Mouse (Mus musculus) adrenal gland, postnatal 25 days (tissue): ENCODE results near the gene Stk39. TPM values are rescaled to one million over a fixed set of nuclear protein-coding genes. Genes with fewer than 3 reads are reported as not detected.
A peak's percentile ranks its signal among the peaks of the same experiment; 100 is the strongest.

ENCODE experiments used
- DNase-seq: peaks from one replicate; pipeline ENCODE4 v3.0.0; 2021; ENCODE audit warnings: mixed read lengths
- total RNA-seq: library from RNA; stranded (reverse); gene quantifications from 2 replicates; pipeline ENCODE4 v1.2.3, GENCODE M21; 2021

The Stk39 gene
- total RNA-seq, 1 experiment from 2014 or later, result 68.8 TPM

GRCm38 (mm10) chr2:68229081-68229480 is 243.0 kb downstream of the Stk39 start:
- no peak for DNase-seq

DNA sequence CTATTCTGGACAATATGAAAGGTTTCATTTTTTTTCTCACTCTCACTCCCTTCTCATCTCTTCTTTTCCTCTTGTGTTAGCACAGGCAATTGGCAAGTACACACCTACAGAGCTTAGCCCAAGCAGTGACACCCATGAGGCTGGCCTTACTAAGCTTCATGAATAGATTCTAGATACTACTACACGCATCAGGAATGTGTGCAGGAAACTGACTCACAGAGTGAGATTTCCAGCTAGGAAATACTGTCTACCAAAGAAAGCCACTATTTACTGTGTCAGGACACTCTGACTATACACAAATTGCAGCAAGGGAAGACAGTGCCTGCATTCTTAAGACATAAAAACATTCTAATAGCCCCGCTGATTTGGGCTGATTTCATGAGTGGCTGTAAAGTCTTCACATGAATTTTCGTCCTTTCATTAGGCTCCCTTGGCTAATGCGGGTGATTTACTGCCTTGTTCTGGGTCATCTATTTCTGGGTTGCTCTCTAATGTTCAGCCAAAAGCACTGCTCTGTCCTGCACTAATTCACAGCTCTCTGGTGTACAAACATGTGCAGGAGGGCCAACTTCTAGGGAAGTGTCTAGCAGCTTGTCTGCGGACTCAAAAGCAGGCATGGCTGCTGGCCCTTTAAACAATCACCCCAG is 249.7 kb downstream of the Stk39 start:
- no peak for DNase-seq

DNA sequence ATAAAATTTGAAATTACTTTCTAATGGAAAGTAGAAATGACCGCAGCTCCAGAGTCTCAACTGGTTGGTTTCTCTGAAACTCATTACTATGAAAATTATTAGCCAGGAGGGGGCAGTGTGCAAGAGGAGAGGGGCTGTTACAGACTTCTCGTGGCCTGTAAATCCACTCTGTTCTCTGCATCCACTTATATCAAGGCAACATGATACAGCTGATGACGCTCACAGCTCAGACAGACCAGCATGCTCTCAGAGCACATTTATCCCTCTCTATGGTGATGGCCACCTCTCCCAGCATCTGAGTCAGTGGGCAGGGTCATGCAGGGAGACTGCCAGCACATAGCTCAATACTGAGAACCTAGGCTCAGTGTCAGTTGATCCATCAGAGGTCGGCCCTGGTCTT is 250.8 kb downstream of the Stk39 start:
- DNase-seq, result no peak

GRCm38 (mm10) chr2:68219823-68220222 is 252.2 kb downstream of the Stk39 start:
- DNase-seq, result no peak

DNA sequence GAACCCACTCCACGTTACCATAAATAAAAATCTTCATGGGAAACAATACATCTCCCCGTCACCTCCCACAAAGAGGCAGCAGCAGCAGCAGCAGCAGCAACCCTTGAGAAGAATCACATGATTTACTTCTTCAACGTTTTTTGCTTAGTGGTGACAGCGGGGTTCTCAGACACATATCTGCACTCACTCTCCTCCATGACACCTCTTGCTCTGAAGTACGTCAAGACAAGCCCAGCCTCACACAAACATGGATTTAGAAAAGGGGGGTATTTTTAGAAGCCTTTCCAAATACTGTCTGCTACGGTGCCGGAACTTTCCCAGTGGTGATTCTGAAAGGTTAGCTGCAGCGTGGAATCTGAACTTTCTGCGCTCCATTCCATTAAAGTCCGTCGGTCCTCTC is 256.9 kb downstream of the Stk39 start:
- no peak for DNase-seq

DNA sequence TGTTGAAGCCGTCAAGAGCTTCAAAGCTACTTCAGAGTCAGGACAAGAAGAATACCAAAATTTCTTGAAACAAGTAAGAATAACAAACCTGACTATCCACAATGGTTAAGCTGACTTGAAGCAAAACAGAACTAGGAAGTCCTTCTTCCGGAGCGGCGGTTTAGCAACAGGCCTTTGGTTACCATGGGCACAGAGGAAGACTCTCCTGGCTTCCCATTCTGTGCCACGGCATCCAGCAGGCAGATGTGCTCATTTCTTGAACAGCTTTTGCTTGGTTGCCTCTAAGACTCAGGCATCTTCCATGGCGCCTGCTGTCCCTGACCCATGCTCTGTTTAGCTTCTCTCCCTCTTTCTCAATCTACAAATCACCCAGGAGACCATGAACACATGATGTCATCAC is 257.7 kb downstream of the Stk39 start:
- DNase-seq, result no peak

- no peak for DNase-seq
Observed at GRCm38 (mm10) chr2:68211443-68211842, 260.6 kb downstream of the Stk39 start.

GRCm38 (mm10) chr2:68196245-68196644 is 275.8 kb downstream of the Stk39 start:
- DNase-seq, result no peak

GRCm38 (mm10) chr2:68194444-68194843 is 277.6 kb downstream of the Stk39 start:
- DNase-seq, result no peak

GRCm38 (mm10) chr2:68193465-68193837 is 278.6 kb downstream of the Stk39 start:
- DNase-seq, result no peak

DNA sequence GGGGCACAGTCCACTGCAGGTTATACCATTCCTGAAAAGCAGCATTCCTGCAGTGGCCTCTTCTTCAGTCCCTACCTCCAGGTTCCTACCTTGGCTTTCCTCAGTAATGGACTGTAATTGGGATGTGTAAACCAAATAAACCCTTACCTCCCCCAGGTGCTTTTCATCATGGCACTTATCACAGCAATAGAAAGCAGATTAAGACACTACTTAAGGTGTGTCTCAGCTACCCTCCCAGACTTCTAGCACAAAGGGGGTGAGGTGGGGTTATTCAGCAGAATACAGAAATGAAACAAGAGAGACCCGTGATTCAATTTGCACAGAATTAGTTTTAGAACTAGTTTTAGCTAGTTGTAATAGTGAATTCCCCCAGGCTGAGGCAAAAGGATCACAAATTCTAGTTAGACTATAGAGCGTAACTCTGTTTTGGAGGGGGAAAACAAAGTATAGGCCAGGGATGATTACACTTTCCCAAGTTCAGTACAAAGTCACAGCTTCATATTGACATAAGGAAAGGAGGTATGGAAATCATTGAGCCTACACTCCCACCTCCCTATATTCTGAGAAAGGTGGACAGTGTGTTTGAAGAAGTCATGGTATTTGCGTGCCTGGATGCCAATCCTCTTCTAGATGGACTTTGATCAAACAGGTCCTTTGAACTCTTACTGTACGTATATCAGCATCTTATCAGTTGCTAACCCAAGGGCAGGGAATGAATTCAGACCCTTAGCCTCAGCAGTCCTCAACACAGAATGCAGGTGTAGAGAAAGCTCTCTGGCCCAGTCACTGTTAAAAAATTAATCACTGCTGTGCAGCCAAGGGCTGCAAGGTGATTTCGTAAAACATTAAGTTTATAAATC is 279.2 kb downstream of the Stk39 start:
- DNase-seq, result no peak

DNA sequence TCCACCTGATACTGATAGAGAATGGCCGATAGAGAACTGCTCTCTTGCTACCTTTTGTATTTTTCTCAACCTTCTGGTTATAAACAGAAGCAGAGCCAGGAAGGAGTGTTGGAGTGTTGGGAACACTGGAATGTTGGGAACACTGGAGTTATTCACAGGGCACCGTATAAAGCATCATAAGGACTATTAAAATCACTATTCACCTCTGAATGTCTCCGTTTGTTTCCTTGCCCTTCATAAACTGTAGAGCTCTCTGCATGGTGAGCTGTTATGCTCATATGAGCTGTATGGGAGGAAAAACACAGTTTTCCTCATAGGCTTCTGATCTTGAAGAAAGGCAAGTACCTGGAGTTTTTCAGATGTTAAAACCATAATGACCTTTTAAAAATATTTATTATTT is 295.6 kb downstream of the Stk39 start:
- DNase-seq, result no peak

- DNase-seq, result peak; percentile 8
Observed at GRCm38 (mm10) chr2:68171306-68171705, 300.8 kb downstream of the Stk39 start.

DNA sequence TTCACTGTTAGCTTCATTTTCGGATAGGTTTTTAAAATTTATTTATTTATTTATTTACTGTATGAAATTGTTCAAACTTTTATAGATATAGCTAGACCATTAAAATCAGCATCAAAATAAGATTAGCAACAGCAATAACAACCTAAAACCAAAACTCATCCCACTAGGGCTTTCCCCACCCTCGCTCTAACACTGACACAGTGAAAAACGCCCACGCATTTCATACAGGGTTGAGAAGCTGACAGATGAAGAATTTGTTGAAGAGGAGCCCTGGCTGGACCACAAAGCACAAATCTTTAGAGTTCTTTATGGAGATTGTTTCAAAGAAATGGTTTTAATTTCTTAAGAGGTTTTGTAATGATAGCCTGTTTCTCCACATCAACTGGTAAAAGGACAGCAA is 310.1 kb downstream of the Stk39 start:
- DNase-seq, result no peak

DNA sequence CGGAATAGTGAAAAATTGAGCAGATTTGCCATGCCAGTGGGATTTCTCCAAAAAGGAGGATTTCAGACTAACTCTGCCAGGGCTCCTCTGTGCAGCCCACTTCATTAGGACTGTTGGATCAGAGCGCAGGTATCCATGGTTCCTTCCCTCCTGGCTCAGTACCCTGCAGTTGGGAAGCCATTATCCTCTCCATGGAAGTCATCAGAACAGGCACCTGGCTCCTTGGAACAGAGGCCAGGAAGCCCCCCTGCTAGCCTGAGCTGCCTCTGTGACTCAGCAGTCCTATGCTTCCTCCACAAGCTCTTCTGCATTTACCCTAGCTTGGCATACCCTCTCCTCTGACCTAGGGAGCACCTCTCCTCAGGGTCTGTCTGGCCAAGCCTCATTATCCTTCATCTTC is 311.5 kb downstream of the Stk39 start:
- no peak for DNase-seq

Other genes with a start within 250 kb of the Stk39 start
- not detected in 2 replicates for gene 4933409G03Rik, start 110.1 kb upstream of the Stk39 start, total RNA-seq
- gene 4932414N04Rik, start 184.2 kb upstream of the Stk39 start, total RNA-seq, result not detected in 2 replicates